Mouse (Mus musculus) neural tube, embryonic 14.5 days (tissue): ENCODE results near the gene Tex45. TPM values are rescaled to one million over a fixed set of nuclear protein-coding genes. Genes with fewer than 3 reads are reported as not detected.

Experiments
- ATAC-seq: fragments of 200-750 bp; cut with Nextera tagmentation; 2 replicates; pipeline ENCODE4 v1.8.0; 2017; ENCODE audit warnings: low read depth, mild to moderate bottlenecking, moderate TSS enrichment, moderate library complexity
- H3K27ac ChIP-seq: fragments of 300-500 bp; sonication (generic); 2 replicates; pipeline ENCODE4 v1.5.1; 2014; ENCODE audit warnings: low read depth, mild to moderate bottlenecking, control low read depth, low read length, moderate library complexity, mixed read lengths
- H3K27me3 ChIP-seq: fragments of 300-500 bp; sonication (generic); 2 replicates; pipeline ENCODE4 v1.6.1; 2014; ENCODE audit warnings: low read length; ENCODE audit not compliant: control insufficient read depth, insufficient read depth
- H3K36me3 ChIP-seq: fragments of 300-500 bp; sonication (generic); 2 replicates; pipeline ENCODE4 v1.6.1; 2014; ENCODE audit warnings: low read length, mixed read lengths; ENCODE audit not compliant: control insufficient read depth, insufficient read depth
- H3K4me1 ChIP-seq: fragments of 300-500 bp; sonication (generic); 2 replicates; pipeline ENCODE4 v1.6.1; 2014; ENCODE audit warnings: low read length; ENCODE audit not compliant: control insufficient read depth, insufficient read depth
- H3K4me2 ChIP-seq: fragments of 300-500 bp; sonication (generic); 2 replicates; pipeline ENCODE4 v1.6.1; 2014; ENCODE audit warnings: mild to moderate bottlenecking, low read depth, low read length, control low read depth
- H3K4me3 ChIP-seq: fragments of 300-500 bp; sonication (generic); 2 replicates; pipeline ENCODE4 v1.5.1; 2014; ENCODE audit warnings: low read depth, low read length, control low read depth, mixed read lengths
- H3K9ac ChIP-seq: fragments of 300-500 bp; sonication (generic); replicated peaks from 2 replicates; pipeline ENCODE4 v1.6.1; 2014; ENCODE audit warnings: low read depth, mild to moderate bottlenecking, control low read depth, low read length, mixed read lengths
- H3K9me3 ChIP-seq: fragments of 300-500 bp; sonication (generic); 2 replicates; pipeline ENCODE4 v1.6.1; 2016; ENCODE audit warnings: low read length; ENCODE audit not compliant: control insufficient read depth
- WGBS: fragments of 180-500 bp; shearing (Covaris S2); extraction: QIAGEN DNeasy Blood & Tissue Kit; methylation state at CpG from one replicate; pipeline ENCODE4 v1.1.7; 2014; 5-methylcytosine and 5-hydroxymethylcytosine counted together
- polyA plus RNA-seq: library from polyadenylated mRNA; unstranded; fragments of >200 nt; fragmentation: Nextera tagmentation; extraction: Ambion mirVana; gene quantifications from 2 replicates; pipeline ENCODE4 v1.2.1, GENCODE M21; 2014

The Tex45 gene
- 0.35 and 0.66 TPM in 2 replicates for polyA plus RNA-seq

- Histone ChIP-seq H3K4me1 (no peaks in the 10 kb centered on the region), H3K27ac (no peak within 1 kb of the TSS), H3K27me3 (no peaks in the 10 kb centered on the region), H3K36me3 (no peaks in the 10 kb centered on the region), H3K9ac (no peak within 1 kb of the TSS), H3K9me3 (no peaks in the 10 kb centered on the region), H3K4me2 (no peak within 1 kb of the TSS), H3K4me3 (no peak within 1 kb of the TSS)
- no peak for ATAC-seq
These were observed at the start of gene Tex45 for GRCm38 (mm10) chr8:3470562-3470961. Gene Tex45 (plus strand): TSS chr8:3470862.

GRCm38 (mm10) chr8:3421507-3421906 is 49.2 kb upstream of the Tex45 start:
- WGBS: 91% methylated on average over 5 of the region's 5 CpGs
- H3K36me3 ChIP-seq: no peaks in the 10 kb centered on the region
- peaks cover 10% of the 10 kb centered on the region; the same call in 1 of the 2 replicates for H3K4me1 ChIP-seq
- H3K4me3 ChIP-seq: no peak overlapping the region
- H3K9ac ChIP-seq: no peak overlapping the region
- H3K27me3 ChIP-seq: no peaks in the 10 kb centered on the region
- no peak for ATAC-seq
- H3K27ac ChIP-seq: no peak overlapping the region
- H3K4me2 ChIP-seq: no peak overlapping the region
- no peaks in the 10 kb centered on the region for H3K9me3 ChIP-seq

- 94% methylated on average over 5 of the region's 5 CpGs for WGBS
- no peak overlapping the region for H3K27ac ChIP-seq
- H3K9me3 ChIP-seq: no peaks in the 10 kb centered on the region
- no peaks in the 10 kb centered on the region for H3K27me3 ChIP-seq
- no peak overlapping the region for H3K4me2 ChIP-seq
- no peak overlapping the region for H3K4me3 ChIP-seq
- no peaks in the 10 kb centered on the region; the same call in 1 of the 2 replicates for H3K4me1 ChIP-seq
- ATAC-seq: no peak
- H3K9ac ChIP-seq: no peak overlapping the region
- H3K36me3 ChIP-seq: no peaks in the 10 kb centered on the region
These were observed 45.4 kb upstream of the Tex45 start for GRCm38 (mm10) chr8:3425217-3425616.

GRCm38 (mm10) chr8:3426211-3426610 is 44.5 kb upstream of the Tex45 start:
- Histone ChIP-seq H3K4me1 (no peaks in the 10 kb centered on the region), H3K27me3 (no peaks in the 10 kb centered on the region), H3K9me3 (no peaks in the 10 kb centered on the region), H3K4me2 (no peak overlapping the region), H3K36me3 (no peaks in the 10 kb centered on the region), H3K4me3 (no peak overlapping the region), H3K27ac (no peak overlapping the region), H3K9ac (no peak overlapping the region)
- ATAC-seq: no peak
- 93% methylated on average over 3 of the region's 3 CpGs for WGBS

GRCm38 (mm10) chr8:3428426-3428825 is 42.2 kb upstream of the Tex45 start:
- H3K9ac ChIP-seq: no peak overlapping the region
- H3K4me2 ChIP-seq: no peak overlapping the region
- no peak overlapping the region for H3K27ac ChIP-seq
- no peaks in the 10 kb centered on the region for H3K27me3 ChIP-seq
- no peak for ATAC-seq
- H3K4me1 ChIP-seq: no peaks in the 10 kb centered on the region
- H3K36me3 ChIP-seq: peaks cover 11% of the 10 kb centered on the region
- no peaks in the 10 kb centered on the region for H3K9me3 ChIP-seq
- 90% methylated on average over 2 of the region's 2 CpGs for WGBS
- H3K4me3 ChIP-seq: no peak overlapping the region

GRCm38 (mm10) chr8:3429966-3430365 is 40.7 kb upstream of the Tex45 start:
- H3K4me2 ChIP-seq: no peak overlapping the region
- H3K27me3 ChIP-seq: no peaks in the 10 kb centered on the region
- no peak overlapping the region for H3K4me3 ChIP-seq
- H3K27ac ChIP-seq: no peak overlapping the region
- WGBS: 84% methylated on average over 2 of the region's 2 CpGs
- no peaks in the 10 kb centered on the region for H3K4me1 ChIP-seq
- no peak overlapping the region for H3K9ac ChIP-seq
- H3K9me3 ChIP-seq: no peaks in the 10 kb centered on the region
- peaks cover 21% of the 10 kb centered on the region for H3K36me3 ChIP-seq
- no peak for ATAC-seq

GRCm38 (mm10) chr8:3431113-3431512 is 39.5 kb upstream of the Tex45 start:
- Histone ChIP-seq H3K36me3 (peaks cover 31% of the 10 kb centered on the region), H3K4me1 (no peaks in the 10 kb centered on the region), H3K27ac (no peak overlapping the region), H3K4me3 (no peak overlapping the region), H3K9ac (no peak overlapping the region), H3K27me3 (no peaks in the 10 kb centered on the region), H3K9me3 (no peaks in the 10 kb centered on the region), H3K4me2 (no peak overlapping the region)
- 91% methylated on average over 3 of the region's 3 CpGs for WGBS
- no peak for ATAC-seq

- Histone ChIP-seq H3K36me3 (peaks cover 55% of the 10 kb centered on the region), H3K4me1 (no peaks in the 10 kb centered on the region), H3K9me3 (no peaks in the 10 kb centered on the region), H3K9ac (no peak overlapping the region), H3K27me3 (no peaks in the 10 kb centered on the region), H3K4me2 (no peak overlapping the region), H3K27ac (no peak overlapping the region), H3K4me3 (no peak overlapping the region)
- ATAC-seq: no peak
- WGBS: 90% methylated on average over 6 of the region's 6 CpGs
These were observed 34.2 kb upstream of the Tex45 start for GRCm38 (mm10) chr8:3436492-3436891.

- Histone ChIP-seq H3K9me3 (no peaks in the 10 kb centered on the region), H3K4me1 (no peaks in the 10 kb centered on the region), H3K36me3 (peaks cover 39% of the 10 kb centered on the region), H3K9ac (no peak overlapping the region), H3K27ac (no peak overlapping the region), H3K4me2 (no peak overlapping the region), H3K4me3 (no peak overlapping the region), H3K27me3 (no peaks in the 10 kb centered on the region)
- WGBS: 79% methylated on average over 12 of the region's 12 CpGs
- ATAC-seq: no peak
These were observed 31.2 kb upstream of the Tex45 start for GRCm38 (mm10) chr8:3439510-3439909.

- no peak for ATAC-seq
- Histone ChIP-seq H3K27me3 (no peaks in the 10 kb centered on the region), H3K36me3 (peaks cover 29% of the 10 kb centered on the region), H3K9ac (no peak overlapping the region), H3K4me3 (no peak overlapping the region), H3K4me2 (no peak overlapping the region), H3K27ac (no peak overlapping the region), H3K4me1 (no peaks in the 10 kb centered on the region), H3K9me3 (no peaks in the 10 kb centered on the region)
- WGBS: 95% methylated on average over 2 of the region's 2 CpGs
These were observed 21.4 kb upstream of the Tex45 start for GRCm38 (mm10) chr8:3449226-3449625.
